Mouse (Mus musculus) A20 (cell line): ENCODE results near the gene Arel1.

Experiments used
- DNase-seq: peaks from one replicate; pipeline ENCODE4 v3.0.0-alpha.2; 2011; ENCODE audit warnings: low read depth, low spot score

The Arel1 gene

GRCm38 (mm10) chr12:84970428-84971096 is at the start of gene Arel1, which contains the start of gene Fcf1:
Gene Arel1 (minus strand): TSS chr12:84970900.
Gene Fcf1 (plus strand): TSS chr12:84970897.
- DNase-seq: peak; percentile 93

GRCm38 (mm10) chr12:85012185-85012584 is 41.5 kb upstream of the Arel1 start:
- no peak for DNase-seq

DNA sequence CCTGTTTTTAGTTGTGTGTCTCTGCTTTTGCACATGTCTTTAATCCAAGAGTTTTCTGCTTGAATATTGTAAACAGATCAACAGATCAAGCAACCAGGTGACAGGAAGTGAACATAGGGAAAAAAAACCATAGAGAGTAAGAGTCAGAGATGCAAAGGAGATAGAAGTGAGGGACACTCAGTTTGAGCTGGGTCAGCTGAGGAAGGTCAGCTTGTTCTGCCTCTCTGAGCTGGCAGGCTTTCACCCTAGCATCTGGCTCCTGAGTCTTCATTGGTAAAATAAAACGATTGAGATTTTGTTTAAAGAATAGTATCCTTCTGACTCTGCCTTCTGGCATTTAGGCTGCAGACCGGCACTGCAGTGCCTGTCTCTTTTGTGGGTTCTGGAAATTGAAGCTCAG is 39.8 kb upstream of the Arel1 start:
- DNase-seq: no peak

DNA sequence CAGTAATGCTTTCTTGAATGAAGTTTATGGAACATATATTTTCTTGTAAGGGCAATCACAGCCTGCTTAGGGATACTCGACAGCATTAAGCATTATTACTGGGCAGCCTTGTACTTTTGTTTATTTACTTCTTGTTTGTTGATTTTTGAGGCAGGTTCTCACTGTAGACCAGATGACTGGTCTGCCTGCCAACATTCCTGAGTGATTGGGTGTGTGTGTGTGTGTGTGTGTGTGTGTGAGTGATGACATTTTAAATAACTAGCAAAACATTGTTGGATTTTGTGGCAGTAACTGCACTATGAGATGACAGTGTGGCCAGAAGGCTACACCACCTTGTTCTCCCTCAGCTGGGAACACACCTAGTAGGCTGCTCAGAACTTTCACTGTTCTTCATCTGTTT is 39.1 kb upstream of the Arel1 start:
- DNase-seq: no peak

- DNase-seq: no peak
Measured at GRCm38 (mm10) chr12:85007021-85007420, 36.3 kb upstream of the Arel1 start.

DNA sequence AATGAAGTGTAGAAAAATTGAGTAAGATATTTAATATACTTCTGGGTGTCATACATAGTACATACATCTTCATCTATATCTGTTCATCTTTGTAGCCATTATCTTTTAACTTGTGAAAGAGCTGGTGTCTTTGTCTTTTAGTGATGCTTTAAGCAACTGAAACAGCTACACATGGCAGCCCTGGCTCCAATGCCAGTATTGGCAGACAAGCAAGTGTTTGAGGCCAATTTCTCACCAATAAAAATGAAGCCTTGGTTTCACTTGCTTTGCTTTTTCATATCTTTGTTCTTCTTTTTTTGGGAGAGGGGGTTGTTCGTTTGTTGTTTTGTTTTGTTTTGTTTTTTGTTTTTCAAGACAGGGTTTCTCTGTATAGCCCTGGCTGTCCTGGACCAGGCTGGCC is 35.5 kb upstream of the Arel1 start:
- no peak for DNase-seq

DNA sequence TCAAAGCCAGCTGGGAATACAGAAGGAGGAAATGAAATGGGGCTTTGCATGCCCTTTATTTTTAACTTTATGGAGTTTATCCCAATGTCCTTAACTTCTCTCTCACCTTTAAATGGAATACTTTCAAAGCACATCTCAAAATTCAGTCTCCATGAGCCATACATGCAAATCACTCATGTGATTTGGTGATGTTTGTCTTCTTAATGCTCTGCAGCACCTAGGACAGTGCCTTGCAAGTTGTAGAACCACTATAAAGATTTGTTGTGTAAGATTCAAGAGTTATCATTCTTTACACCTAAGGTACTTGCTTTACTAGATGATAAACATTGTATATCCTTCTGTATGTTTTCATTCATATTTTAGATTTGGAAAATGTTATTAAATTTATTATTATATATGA is 28.4 kb upstream of the Arel1 start:
- DNase-seq: no peak

DNA sequence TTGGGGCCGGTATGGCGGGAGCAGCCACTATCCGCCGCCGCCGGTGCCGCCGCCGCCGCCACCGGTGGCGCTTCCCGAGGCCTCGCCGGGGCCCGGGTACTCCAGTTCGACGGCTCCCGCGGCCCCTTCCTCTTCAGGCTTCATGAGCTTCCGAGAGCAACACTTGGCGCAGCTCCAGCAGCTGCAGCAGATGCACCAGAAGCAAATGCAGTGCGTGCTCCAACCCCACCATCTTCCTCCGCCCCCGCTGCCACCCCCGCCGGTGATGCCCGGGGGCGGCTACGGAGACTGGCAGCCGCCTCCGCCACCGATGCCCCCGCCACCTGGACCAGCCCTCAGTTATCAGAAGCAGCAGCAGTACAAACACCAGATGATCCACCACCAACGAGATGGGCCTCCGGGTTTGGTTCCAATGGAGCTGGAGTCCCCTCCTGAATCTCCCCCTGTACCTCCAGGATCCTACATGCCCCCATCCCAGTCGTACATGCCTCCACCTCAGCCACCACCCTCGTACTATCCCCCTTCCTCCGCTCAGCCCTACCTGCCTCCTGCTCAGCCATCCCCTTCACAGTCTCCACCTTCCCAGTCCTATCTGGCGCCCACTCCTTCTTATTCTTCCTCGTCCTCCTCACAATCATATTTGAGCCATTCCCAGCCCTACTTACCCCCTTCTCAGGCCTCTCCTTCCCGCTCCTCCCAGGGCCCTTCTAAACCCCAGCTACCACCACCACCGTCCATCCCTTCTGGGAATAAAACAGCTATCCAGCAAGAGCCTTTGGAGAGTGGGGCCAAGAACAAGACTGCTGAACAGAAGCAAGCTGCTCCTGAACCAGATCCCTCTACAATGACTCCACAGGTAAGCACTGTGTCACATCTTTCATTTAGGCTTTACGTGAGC is 26.1 kb upstream of the Arel1 start:
- peak; percentile 25 for DNase-seq

DNA sequence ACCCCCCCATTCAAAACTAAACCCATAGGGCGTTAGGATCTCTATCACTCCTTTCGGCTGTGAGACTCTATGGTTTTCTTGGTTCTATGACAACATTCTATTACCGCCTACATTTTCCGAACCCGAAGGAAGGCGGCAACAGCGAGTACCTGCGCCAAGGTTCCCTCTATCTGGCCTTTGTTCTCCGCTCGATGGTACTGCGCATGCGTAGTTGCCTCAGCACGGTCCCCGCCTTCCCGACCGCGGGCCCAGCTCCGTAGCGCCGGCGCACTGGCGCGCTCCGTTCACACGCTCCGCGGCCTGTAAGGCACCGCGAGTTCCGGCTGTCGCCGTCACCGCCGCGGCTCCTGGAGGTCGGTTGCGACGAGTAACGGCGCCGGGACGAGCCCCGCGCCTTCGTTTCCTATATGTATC is 25.4 kb upstream of the Arel1 start, which contains the start of gene Ylpm1:
Gene Ylpm1, plus strand, starts transcription at position 239 of the 414 bp plus-strand sequence.
- peak; percentile 98 for DNase-seq

- no peak for DNase-seq
Measured at GRCm38 (mm10) chr12:84995112-84995761, 24.5 kb upstream of the Arel1 start.

DNA sequence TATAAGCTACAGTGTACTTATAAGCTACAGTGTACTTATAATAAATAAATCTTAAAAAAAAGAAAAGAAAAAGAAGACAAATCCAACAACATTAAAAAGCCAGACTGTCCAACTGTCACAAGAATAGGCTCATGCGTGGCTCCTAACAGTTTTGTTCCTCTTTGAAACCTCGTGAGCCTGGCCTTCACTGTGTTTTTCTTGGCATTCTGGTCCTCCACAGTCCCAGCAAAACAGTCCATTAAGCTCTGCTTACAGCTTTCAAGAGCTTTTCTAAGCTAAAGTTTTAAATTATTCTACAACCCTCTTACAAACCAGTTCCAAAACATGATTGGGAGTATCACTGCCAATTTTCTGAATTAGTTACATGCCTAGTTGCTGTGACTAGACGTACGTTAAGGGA is 18.8 kb upstream of the Arel1 start:
- no peak for DNase-seq

GRCm38 (mm10) chr12:84979264-84979862 is 8.7 kb upstream of the Arel1 start:
- DNase-seq: no peak

- DNase-seq: peak; percentile 54
Measured at GRCm38 (mm10) chr12:84969656-84970427, 858 bp downstream of the Arel1 start.

- peak; percentile 48 for DNase-seq
Measured at GRCm38 (mm10) chr12:84968831-84969655, 1.7 kb downstream of the Arel1 start.

DNA sequence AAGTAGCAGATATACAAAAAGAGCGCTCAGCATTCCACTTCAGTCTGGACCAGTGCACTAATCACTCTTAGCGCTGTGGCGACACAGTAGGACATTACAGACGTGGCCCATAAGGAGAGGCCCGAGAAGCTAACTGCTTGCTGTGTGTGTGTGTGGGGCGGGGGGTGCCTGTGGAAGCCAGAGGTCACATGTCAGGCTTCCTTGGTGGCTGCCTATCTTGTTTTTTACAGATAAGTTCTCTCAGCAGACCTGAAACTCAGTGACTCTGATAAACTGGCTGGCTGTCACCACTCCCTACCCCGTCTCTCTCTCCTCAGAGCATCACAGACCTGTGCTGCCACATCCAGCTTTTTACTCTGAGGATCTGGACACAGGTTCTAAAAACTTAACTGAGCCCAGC is 8.1 kb downstream of the Arel1 start:
- no peak for DNase-seq

DNA sequence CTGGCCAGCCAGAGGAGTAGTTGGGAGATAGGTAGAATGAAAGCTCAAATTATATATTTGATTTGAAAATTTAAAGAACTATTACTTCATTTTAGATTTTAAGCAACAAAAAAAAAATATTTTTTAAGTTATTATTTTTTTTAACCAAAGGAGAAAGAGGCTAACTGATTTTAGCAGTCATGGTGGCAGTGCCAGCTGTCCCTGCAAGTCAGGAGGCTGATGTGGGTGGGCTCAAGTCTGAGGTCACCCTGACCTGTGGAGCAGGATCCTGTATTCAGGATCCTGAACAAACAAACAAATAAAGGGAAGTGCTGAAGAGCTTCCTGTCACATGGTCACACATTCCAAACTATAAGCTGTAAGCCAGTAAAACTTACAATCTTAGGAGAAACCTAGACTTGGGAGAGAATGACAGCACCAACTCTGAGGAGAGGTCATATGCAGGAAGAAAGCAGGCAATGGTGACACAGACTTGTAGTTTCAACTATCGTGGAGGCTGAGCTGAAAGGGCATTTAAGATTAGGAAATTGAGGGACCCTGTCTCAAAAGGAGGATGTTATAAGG is 11.8 kb downstream of the Arel1 start:
- DNase-seq: no peak

DNA sequence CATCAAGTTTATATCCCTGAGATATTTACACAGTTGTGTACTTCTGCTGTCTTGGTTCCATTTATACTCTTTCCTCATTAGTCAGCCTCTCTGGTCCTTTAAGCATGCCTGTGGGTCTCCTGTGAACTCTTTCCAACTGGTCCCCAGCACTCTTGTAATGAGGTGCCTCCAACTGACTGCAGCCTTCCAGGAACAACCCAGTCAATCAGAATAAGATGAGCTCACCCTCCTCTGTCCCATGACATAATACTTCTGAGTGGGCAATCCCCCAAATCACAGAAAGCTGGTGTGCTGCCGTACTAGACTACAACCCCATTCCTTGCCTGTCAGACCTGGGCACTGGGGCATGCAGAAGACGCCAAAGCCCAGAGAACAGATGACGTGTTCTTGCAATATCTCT is 14.4 kb downstream of the Arel1 start:
- peak; percentile 16 for DNase-seq

DNA sequence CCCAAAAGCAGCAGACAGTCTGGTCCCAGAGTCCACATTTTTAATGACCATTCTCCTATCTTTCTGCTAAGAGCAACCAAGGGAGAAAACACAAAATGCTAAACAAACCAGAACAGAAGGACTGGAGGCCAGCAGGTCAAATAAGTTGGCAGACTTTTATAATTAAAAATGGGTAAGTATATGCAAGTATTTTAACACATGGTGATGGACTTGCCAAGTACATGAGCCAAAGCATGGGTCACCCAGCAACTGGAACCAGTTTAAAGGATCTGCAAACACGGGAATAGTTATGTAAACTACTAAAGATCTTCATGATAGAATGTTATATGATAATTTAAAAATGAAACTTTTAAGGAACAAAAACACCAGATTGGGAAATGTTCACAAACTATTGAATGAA is 18.3 kb downstream of the Arel1 start:
- DNase-seq: no peak

- DNase-seq: no peak
Measured at GRCm38 (mm10) chr12:84951531-84951930, 19.2 kb downstream of the Arel1 start.

GRCm38 (mm10) chr12:84950763-84951162 is 19.9 kb downstream of the Arel1 start:
- DNase-seq: no peak
